Mouse (Mus musculus) heart, postnatal 0 days (tissue): ENCODE measurements at regions not wholly inside any gene's neighbourhood (a gene's known extent, or its start where the extent isn't known, plus 50 kb on each side); places are given as distances from the start of the nearest gene placed in this dataset.

Source experiments
- ATAC-seq: fragments of 200-750 bp; cut with Nextera tagmentation; 2 replicates; pipeline ENCODE4 v1.8.0; 2017; ENCODE audit warnings: low read depth, moderate number of reproducible peaks, moderate library complexity; ENCODE audit not compliant: insufficient read depth
- DNase-seq: peaks from one replicate; pipeline ENCODE4 v3.0.0-alpha.2; 2016; ENCODE audit warnings: low spot score
- H3K27ac ChIP-seq: fragments of 300-500 bp; sonication (generic); 2 replicates; pipeline ENCODE4 v1.5.1; 2014; ENCODE audit warnings: low read depth, mild to moderate bottlenecking
- H3K27me3 ChIP-seq: fragments of 300-500 bp; sonication (generic); 2 replicates; pipeline ENCODE4 v1.6.1; 2014; ENCODE audit warnings: low read length, mixed read lengths; ENCODE audit not compliant: control insufficient read depth, insufficient read depth
- H3K36me3 ChIP-seq: fragments of 300-500 bp; sonication (generic); replicated peaks from 2 replicates; pipeline ENCODE4 v1.6.1; 2014; ENCODE audit warnings: low read length, mixed read lengths; ENCODE audit not compliant: control insufficient read depth, insufficient read depth
- H3K4me1 ChIP-seq: fragments of 300-500 bp; sonication (generic); 2 replicates; pipeline ENCODE4 v1.6.1; 2014; ENCODE audit warnings: antibody characterized with exemption; ENCODE audit not compliant: control insufficient read depth, insufficient read depth
- H3K4me2 ChIP-seq: fragments of 300-500 bp; sonication (generic); 2 replicates; pipeline ENCODE4 v1.6.1; 2014; ENCODE audit warnings: low read depth, mild to moderate bottlenecking, low read length, moderate library complexity
- H3K4me3 ChIP-seq: fragments of 300-500 bp; sonication (generic); 2 replicates; pipeline ENCODE4 v1.5.1; 2014; ENCODE audit warnings: low read depth, low read length
- H3K9ac ChIP-seq: fragments of 300-500 bp; sonication (generic); replicated peaks from 2 replicates; pipeline ENCODE4 v1.6.1; 2014; ENCODE audit warnings: low read depth, low read length, mixed read lengths
- H3K9me3 ChIP-seq: fragments of 300-500 bp; sonication (generic); replicated peaks from 2 replicates; pipeline ENCODE4 v1.6.1; 2016; ENCODE audit warnings: low read length; ENCODE audit not compliant: control insufficient read depth
- CTCF ChIP-seq: IDR thresholded peaks from 2 replicates; pipeline ENCODE4 v1.5.1; 2016; ENCODE audit warnings: antibody characterized with exemption, control low read depth, low read depth
- EP300 ChIP-seq: IDR thresholded peaks from 2 replicates; pipeline ENCODE4 v1.6.1; 2016; ENCODE audit warnings: antibody characterized with exemption, low read depth
- WGBS: fragments of 180-500 bp; shearing (Covaris S2); extraction: QIAGEN DNeasy Blood & Tissue Kit; methylation state at CpG from one replicate; pipeline ENCODE4 v1.1.7; 2014; 5-methylcytosine and 5-hydroxymethylcytosine counted together

GRCm38 (mm10) chr16:93147525-93148222 lies 321.7 kb upstream of the Runx1 start:
- Histone ChIP-seq H3K27ac (no peak overlapping the region), H3K4me3 (no peak overlapping the region), H3K27me3 (0 out of 2 replicates have a peak, but pooled peaks cover 8% of the 10 kb centered on the region), H3K9ac (no peak overlapping the region), H3K36me3 (no peaks in the 10 kb centered on the region), H3K4me1 (no peaks in the 10 kb centered on the region), H3K9me3 (no peaks in the 10 kb centered on the region), H3K4me2 (no peak overlapping the region)
- no peak for TF ChIP-seq EP300
- no peak for TF ChIP-seq CTCF
- 62% methylated on average over 5 of the region's 5 CpGs for WGBS
- DNase-seq (no peak), ATAC-seq (no peak)

- DNase-seq (no peak), ATAC-seq (no peak)
- WGBS: 72% methylated on average over 3 of the region's 3 CpGs
- Histone ChIP-seq H3K9ac (no peak overlapping the region), H3K9me3 (no peaks in the 10 kb centered on the region), H3K27me3 (peaks cover 12% of the 10 kb centered on the region; the same call in 1 of the 2 replicates), H3K4me1 (no peaks in the 10 kb centered on the region), H3K4me2 (no peak overlapping the region), H3K36me3 (no peaks in the 10 kb centered on the region), H3K27ac (no peak overlapping the region), H3K4me3 (no peak overlapping the region)
- TF ChIP-seq CTCF (no peak), EP300 (no peak)
Observed at GRCm38 (mm10) chr16:93146812-93147211, 320.9 kb upstream of the Runx1 start.

- Histone ChIP-seq H3K9ac (no peak overlapping the region), H3K4me3 (no peak overlapping the region), H3K27me3 (peaks cover 18% of the 10 kb centered on the region), H3K4me1 (no peaks in the 10 kb centered on the region), H3K36me3 (no peaks in the 10 kb centered on the region), H3K4me2 (no peak overlapping the region), H3K27ac (no peak overlapping the region), H3K9me3 (no peaks in the 10 kb centered on the region)
- no peak for DNase-seq
- WGBS: 57% methylated on average over 3 of the region's 3 CpGs
- no peak for ATAC-seq
- TF ChIP-seq CTCF (no peak), EP300 (no peak)
Observed at GRCm38 (mm10) chr16:93145617-93146016, 319.7 kb upstream of the Runx1 start.

- DNase-seq (no peak), ATAC-seq (no peak)
- H3K9ac ChIP-seq: no peak overlapping the region
- no peak overlapping the region for H3K4me2 ChIP-seq
- no peak for TF ChIP-seq CTCF
- TF ChIP-seq EP300: no peak
- no peaks in the 10 kb centered on the region for H3K9me3 ChIP-seq
- no peaks in the 10 kb centered on the region for H3K36me3 ChIP-seq
- WGBS: 86% methylated on average over 5 of the region's 5 CpGs
- peaks cover 24% of the 10 kb centered on the region for H3K27me3 ChIP-seq
- no peak overlapping the region for H3K4me3 ChIP-seq
- no peak overlapping the region for H3K27ac ChIP-seq
- H3K4me1 ChIP-seq: no peaks in the 10 kb centered on the region
Observed at GRCm38 (mm10) chr16:93144033-93144432, 318.1 kb upstream of the Runx1 start.

GRCm38 (mm10) chr16:93143164-93143563 lies 317.2 kb upstream of the Runx1 start:
- DNase-seq: no peak
- WGBS: 54% methylated on average over 10 of the region's 10 CpGs
- H3K4me2 ChIP-seq: no peak overlapping the region
- TF ChIP-seq EP300: no peak
- TF ChIP-seq CTCF: no peak
- ATAC-seq: no peak
- no peaks in the 10 kb centered on the region for H3K4me1 ChIP-seq
- no peaks in the 10 kb centered on the region for H3K9me3 ChIP-seq
- H3K9ac ChIP-seq: no peak overlapping the region
- no peak overlapping the region for H3K4me3 ChIP-seq
- H3K27ac ChIP-seq: no peak overlapping the region
- peaks cover 26% of the 10 kb centered on the region for H3K27me3 ChIP-seq
- H3K36me3 ChIP-seq: no peaks in the 10 kb centered on the region

- Histone ChIP-seq H3K9me3 (no peaks in the 10 kb centered on the region), H3K9ac (no peak overlapping the region), H3K4me2 (no peak overlapping the region), H3K27ac (no peak overlapping the region), H3K36me3 (no peaks in the 10 kb centered on the region), H3K4me1 (no peaks in the 10 kb centered on the region), H3K4me3 (no peak overlapping the region), H3K27me3 (peaks cover 31% of the 10 kb centered on the region)
- TF ChIP-seq EP300 (no peak), CTCF (no peak)
- WGBS: 48% methylated on average over 6 of the region's 6 CpGs
- ATAC-seq: no peak
- no peak for DNase-seq
Observed at GRCm38 (mm10) chr16:93141967-93142366, 316.0 kb upstream of the Runx1 start.
